Mouse (Mus musculus) brain, embryonic 14.5 days (tissue): ENCODE results near the gene Ctnnd2. TPM values are rescaled to one million over a fixed set of nuclear protein-coding genes. Genes with fewer than 3 reads are reported as not detected.
A peak's percentile ranks its signal among the peaks of the same experiment; 100 is the strongest.

Source experiments
- DNase-seq: peaks from one replicate; pipeline ENCODE4 v3.0.0-alpha.2; 2011; ENCODE audit warnings: low read depth
- CTCF ChIP-seq: fragments of 200-500 bp; IDR thresholded peaks from 2 replicates; pipeline ENCODE4 v1.5.1; 2012; ENCODE audit warnings: inconsistent platforms, mild to moderate bottlenecking, moderate library complexity, borderline replicate concordance; ENCODE audit not compliant: insufficient read depth, insufficient read length; ENCODE audit errors: extremely low read depth
- POLR2A ChIP-seq: fragments of 200-500 bp; IDR thresholded peaks from 2 replicates; pipeline ENCODE4 v1.6.1; 2012; ENCODE audit warnings: mild to moderate bottlenecking, inconsistent platforms, borderline replicate concordance; ENCODE audit not compliant: poor library complexity, insufficient read depth, insufficient read length, severe bottlenecking; ENCODE audit errors: extremely low read depth
- polyA plus RNA-seq: library from polyadenylated mRNA; depleted of rRNA; stranded (reverse); fragments of >200 nt; gene quantifications from 2 replicates; pipeline ENCODE4 v1.2.3, GENCODE M21; 2012

Ctnnd2 gene
- polyA plus RNA-seq, 1 experiment = 105 TPM

DNA sequence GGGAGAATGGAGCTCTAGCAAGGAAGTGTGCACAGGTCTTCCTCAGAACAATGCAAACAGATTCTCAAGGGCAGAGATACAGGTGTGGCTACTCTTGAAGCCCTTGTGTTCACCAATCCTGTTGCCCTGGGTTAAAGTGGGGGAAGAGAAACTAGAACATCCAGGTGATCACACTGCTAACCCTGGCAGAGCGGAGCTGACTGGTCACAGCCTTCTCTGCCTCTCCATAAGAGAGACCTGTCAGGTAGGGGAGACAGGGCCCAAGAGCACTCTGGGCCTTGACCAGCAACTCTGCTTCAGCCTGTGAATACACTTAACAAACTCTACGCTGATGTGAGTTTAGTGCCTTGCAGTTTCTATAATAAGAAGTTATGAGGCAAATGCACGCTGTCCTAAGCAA, 820.5 kb downstream of the Ctnnd2 start:
- no peak for TF ChIP-seq CTCF
- no peak for TF ChIP-seq POLR2A
- DNase-seq = no peak

DNA sequence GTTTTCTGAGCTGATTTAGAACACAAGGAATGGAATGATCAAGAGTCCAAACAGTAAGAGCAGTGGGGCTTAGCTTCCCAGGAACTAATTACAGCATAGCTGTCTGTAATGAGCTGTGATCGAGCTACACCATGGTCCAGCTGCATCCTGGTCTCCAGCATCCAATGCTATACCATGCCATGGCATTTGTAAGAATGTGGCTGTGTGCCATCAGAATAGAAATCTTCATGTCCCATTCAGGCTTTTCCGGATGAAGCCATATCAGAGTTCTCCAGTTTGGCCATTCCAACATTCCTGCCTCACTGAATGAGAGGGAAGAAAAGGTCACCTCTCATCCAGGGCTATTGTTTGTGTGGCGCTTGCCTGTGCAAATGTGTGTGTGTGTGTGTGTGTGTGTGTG, 823.0 kb downstream of the Ctnnd2 start:
- DNase-seq = peak; percentile 8
- no peak for TF ChIP-seq CTCF
- TF ChIP-seq POLR2A = no peak

DNA sequence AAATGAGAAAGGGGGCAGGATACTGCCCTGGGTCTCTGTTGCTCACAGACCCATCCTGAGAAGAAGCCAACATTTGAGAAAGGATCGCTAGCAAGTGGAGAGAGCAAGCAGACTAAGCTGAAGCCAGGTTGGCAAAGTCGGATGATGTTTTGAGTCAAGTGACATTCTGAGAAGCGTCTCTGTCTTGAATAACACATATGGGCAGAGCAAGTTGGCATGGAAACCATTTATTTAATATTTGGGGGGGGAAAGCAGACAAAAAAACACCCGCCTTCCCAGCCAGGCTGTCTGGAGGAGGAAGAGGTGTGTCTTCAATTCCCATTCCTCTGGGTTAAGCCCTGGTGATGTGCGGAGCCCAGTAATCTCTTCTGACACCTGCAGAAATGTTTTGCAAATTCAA, 832.1 kb downstream of the Ctnnd2 start:
- no peak for TF ChIP-seq POLR2A
- no peak for TF ChIP-seq CTCF
- DNase-seq = peak; percentile 49

DNA sequence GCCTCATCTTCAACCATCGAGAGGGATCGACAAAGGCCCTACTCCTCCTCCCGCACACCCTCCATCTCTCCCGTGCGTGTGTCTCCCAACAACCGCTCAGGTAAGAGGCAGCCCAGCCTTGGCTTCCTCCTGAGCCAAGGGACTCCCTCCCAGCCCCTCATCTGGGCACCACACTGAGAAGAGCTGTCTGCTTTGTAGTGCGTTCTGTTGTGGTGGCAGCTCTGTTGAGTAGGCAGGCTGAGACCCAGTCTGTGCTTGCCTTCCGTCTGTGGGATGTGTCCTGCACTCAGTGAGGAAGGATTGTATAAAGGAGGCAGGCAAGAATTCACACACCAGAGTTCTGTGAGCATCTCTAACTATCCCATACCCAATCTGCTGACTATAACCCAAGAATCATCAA, 832.6 kb downstream of the Ctnnd2 start:
- DNase-seq = no peak
- no peak for TF ChIP-seq CTCF
- TF ChIP-seq POLR2A = no peak

DNA sequence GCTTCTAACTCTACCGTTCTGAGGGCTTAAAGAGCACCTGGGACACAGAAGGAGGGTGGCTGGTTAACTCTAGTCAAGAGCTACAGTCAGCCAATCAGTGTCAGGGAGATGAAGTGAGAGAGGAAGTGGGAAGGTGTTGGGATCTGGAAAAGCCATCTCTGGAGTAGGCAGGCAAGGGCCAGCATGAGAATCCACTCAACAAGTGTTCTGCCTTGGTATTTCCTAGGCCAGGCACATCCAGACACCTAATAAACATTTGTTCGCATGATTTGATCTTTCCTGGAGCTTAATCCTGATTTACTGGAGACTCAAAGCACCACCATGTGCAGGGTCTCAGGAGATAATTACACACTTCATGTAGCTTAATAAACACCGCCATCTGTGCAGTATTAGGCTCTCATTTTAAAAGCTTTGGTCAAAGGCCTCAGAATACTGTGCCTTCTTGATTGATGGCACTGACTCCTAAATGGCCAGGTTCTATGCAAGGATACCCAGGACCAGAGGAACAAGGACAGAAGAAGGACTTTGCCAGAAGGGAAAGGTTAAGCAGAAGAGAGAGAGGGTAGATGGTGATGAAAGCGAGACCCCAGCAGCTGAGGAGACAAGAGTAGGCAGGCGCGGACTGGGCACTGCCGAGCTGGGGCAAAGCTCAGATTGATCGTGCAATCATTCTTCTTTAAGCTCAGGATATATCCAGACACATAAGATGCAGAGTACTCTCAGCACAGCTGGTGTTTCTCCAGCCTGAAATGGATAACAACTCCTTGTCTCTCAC, 833.8 kb downstream of the Ctnnd2 start:
- peak; percentile 52 for DNase-seq
- TF ChIP-seq CTCF (no peak), POLR2A (no peak)

DNA sequence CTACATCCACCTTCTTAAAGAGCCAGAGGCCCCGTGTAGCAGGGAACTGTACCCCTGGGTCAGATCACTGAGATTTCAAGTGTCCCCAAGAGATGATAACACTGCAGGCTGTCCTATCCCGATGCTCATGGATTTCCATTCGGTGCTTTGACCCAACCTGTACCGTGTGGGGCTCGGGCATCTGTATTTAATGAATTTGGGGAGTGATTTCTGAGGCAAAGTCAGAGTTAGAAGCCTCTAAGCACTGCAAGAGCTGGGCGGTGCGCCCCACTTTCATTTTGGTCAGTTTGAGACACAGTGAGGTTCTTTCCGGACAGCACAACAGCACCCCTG, 834.4 kb downstream of the Ctnnd2 start:
- no peak for DNase-seq
- TF ChIP-seq CTCF = no peak
- TF ChIP-seq POLR2A = no peak

DNA sequence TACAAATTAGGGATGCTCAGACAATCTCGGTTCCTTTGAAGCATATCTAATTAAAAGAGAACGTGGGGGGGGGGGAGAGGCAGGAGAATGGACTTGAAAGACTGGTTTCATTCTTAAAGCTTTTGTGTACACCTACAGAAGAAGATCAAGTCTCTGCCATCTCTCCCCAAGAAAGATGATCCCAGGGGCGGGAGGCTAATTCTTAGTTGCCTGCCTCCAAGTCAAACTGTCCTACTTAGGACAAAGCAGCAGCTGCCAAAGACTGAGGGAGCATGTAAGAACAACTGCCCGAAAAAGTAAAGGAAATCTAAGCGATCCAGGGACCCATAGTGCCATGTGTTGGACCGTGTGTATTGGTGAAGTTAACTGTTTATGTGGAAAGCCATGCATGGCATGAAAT, 836.2 kb downstream of the Ctnnd2 start:
- no peak for TF ChIP-seq CTCF
- no peak for DNase-seq

DNA sequence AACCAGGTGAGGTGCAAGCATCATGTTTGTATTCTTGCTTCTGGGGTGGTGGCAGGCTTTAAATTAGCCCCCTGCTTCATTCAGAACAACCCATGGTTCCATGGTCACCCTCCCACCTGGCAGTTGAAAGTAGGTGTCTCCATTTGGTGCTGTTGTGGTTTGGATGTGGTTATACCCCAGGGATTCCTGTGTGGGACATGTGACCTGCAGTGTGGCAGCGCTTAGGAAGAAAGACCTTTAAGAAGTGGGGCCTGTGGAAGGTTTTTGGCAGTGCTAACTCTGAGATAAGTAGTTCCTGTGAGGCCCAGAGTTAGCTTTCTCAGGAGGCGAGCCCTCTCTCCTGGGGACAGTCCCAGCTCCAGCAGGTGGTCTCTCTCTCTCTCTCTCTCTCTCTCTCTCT, 848.4 kb downstream of the Ctnnd2 start:
- no peak for DNase-seq
- TF ChIP-seq CTCF (no peak), POLR2A (no peak)

DNA sequence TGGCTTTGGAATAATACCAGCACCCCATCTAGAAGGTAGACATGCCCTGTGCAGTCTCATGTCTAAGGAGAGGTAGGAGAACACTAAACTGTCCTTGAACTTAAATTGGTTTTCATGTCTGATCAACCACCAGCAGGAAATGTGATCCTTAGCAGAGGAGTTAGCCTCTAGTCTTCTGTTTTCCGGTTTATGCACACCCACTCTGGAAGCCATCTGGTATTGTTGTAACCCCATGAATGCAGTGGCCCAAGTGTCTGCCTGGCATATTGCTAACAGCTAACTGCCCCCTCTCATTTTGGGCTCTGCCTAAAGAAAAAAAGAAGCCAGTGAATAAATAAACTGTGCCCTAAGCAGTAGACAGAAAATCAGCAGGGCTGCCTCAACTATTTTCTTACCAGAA, 849.6 kb downstream of the Ctnnd2 start:
- no peak for TF ChIP-seq POLR2A
- peak; percentile 31 for DNase-seq

DNA sequence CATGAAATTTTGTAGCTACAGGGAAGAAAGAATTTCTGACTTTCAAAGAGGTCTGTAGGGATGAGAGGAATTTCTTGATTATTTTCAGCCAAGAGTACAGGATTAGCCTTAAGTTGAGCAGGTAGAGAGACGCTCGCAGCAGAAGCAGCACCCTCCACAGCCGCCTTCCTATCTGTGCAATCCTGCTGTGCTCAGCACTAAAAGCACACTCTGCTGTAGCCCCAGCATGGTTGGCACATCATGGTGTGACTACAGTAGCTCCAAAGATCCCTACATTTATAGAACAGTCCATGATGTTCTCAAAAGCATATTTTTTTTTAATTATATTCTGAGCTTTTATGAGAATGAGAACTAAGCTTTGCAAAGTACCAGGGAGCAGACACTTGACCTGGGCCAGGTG, 850.1 kb downstream of the Ctnnd2 start:
- DNase-seq = no peak
- TF ChIP-seq POLR2A = no peak
- no peak for TF ChIP-seq CTCF

DNA sequence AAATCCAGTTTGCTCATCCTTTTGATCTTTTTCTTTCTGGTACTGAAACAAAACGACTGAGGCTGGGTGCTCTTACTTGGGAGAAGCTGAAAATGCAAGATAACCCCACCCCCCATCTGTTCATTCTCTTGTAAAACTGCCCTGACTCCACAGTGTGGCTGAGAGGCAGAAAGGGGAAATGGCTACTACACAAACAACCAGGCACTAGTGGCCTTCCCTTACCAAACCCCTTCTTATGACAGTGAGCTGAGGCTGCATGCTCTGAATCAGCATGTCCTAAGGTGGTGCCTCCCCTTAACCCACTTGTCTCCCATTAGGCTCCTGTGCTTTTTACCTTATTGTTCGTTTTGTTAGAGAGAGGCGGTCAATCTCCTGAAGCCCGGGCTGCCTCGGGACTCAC, 851.4 kb downstream of the Ctnnd2 start:
- TF ChIP-seq POLR2A = no peak
- TF ChIP-seq CTCF = no peak
- no peak for DNase-seq

DNA sequence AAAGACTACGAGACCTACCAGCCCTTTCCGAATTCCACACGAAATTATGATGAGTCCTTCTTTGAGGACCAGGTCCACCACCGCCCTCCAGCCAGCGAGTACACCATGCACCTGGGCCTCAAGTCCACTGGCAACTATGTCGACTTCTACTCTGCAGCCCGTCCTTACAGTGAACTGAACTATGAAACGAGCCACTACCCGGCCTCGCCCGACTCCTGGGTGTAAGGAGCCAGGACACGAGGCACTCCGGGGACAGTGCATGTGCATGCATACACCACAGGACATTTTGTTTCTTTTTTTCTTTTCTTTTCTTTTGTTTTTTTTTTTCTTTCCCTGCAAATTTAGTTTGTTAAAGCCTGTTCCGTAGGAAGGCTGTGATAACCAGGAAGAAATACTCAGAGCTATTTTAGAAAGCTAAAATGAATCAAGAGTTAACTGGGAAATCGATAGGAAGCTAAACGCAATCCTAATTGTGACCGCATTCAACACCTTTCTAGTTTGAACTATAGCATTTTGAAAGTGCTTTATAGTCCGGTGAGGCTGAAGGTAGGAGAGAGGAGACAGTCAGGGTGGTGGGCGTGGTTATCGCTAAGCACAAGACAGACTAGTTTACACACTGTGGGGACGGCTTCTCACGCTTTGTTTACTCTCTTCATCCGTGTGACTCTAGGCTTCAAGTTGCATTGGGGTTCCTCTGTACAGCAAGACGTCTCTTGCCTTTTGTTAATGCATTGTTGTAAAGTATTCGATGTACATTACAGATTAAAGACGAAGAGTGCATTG, 855.2 kb downstream of the Ctnnd2 start:
- TF ChIP-seq CTCF (no peak), POLR2A (no peak)
- no peak for DNase-seq

DNA sequence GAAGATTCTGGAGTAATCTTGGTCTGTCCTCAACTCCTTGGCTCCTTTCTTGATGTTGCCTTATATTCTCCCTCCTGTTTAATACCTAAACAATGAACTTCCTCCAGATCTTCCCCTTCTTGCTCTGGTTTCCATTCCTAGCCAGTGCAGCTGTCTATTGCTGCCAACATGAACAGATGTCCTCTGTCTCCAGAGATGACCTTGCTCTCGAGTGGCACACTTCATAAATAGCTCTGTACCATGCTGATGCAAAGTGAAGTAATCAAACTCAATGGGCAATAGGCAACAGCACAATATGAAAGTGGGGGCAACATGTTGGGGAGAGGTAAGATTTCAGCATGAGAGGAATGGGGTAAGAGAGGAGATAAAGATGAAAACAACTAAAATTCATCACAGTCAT, 872.6 kb downstream of the Ctnnd2 start:
- TF ChIP-seq POLR2A = no peak
- TF ChIP-seq CTCF = no peak
- DNase-seq = no peak

DNA sequence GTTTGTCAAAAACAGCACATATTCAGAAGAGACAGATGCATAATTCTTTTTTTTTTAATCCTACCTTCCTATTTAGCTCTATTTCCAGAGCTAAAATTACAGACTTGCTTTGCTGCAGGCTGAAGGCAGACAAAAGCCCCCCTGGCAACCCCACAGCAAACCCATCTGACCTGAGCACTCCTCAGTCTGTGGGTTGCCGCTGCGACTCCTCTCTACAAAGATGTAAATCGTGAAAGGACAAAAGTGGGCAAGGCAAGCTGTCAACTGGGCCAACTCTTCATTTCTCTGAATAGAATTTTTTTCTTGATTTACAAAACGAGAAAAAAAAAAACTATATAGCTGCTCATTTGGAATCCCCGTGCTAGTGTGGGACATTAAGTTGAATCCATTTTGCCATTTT, 879.1 kb downstream of the Ctnnd2 start:
- TF ChIP-seq CTCF (no peak), POLR2A (no peak)
- DNase-seq = no peak
